Mouse (Mus musculus) neural tube, embryonic 15.5 days (tissue): ENCODE data around the gene 9630041A04Rik. TPM values are rescaled to one million over a fixed set of nuclear protein-coding genes. Genes with fewer than 3 reads are reported as not detected.

ENCODE experiments used
- ATAC-seq: fragments of 200-750 bp; cut with Nextera tagmentation; 2 replicates; pipeline ENCODE4 v1.8.0; 2017; ENCODE audit warnings: mild to moderate bottlenecking, moderate TSS enrichment, moderate library complexity; ENCODE audit not compliant: low FRiP score
- H3K27ac ChIP-seq: fragments of 300-500 bp; sonication (generic); replicated peaks from 2 replicates; pipeline ENCODE4 v1.5.1; 2015; ENCODE audit warnings: mild to moderate bottlenecking, inconsistent platforms
- H3K27me3 ChIP-seq: fragments of 300-500 bp; sonication (generic); replicated peaks from 2 replicates; pipeline ENCODE4 v1.6.1; 2015; ENCODE audit warnings: inconsistent platforms
- H3K36me3 ChIP-seq: fragments of 300-500 bp; sonication (generic); 2 replicates; pipeline ENCODE4 v1.6.1; 2015; ENCODE audit warnings: inconsistent platforms
- H3K4me1 ChIP-seq: fragments of 300-500 bp; sonication (generic); 2 replicates; pipeline ENCODE4 v1.6.1; 2015; ENCODE audit warnings: inconsistent platforms
- H3K4me2 ChIP-seq: fragments of 300-500 bp; sonication (generic); 2 replicates; pipeline ENCODE4 v1.6.1; 2015; ENCODE audit warnings: inconsistent platforms, mild to moderate bottlenecking, moderate library complexity
- H3K4me3 ChIP-seq: fragments of 300-500 bp; sonication (generic); replicated peaks from 2 replicates; pipeline ENCODE4 v1.5.1; 2015; ENCODE audit warnings: mild to moderate bottlenecking, inconsistent platforms
- H3K9ac ChIP-seq: fragments of 300-500 bp; sonication (generic); replicated peaks from 2 replicates; pipeline ENCODE4 v1.6.1; 2015; ENCODE audit warnings: mild to moderate bottlenecking, inconsistent platforms
- H3K9me3 ChIP-seq: fragments of 300-500 bp; sonication (generic); replicated peaks from 2 replicates; pipeline ENCODE4 v1.6.1; 2016; ENCODE audit warnings: inconsistent platforms
- WGBS: fragments of 180-500 bp; shearing (Covaris S2); methylation state at CpG from one replicate; pipeline ENCODE4 v1.1.7; 2015; ENCODE audit warnings: mixed read lengths; 5-methylcytosine and 5-hydroxymethylcytosine counted together
- polyA plus RNA-seq: library from polyadenylated mRNA; unstranded; fragments of >200 nt; fragmentation: Nextera tagmentation; extraction: Ambion mirVana; gene quantifications from 2 replicates; pipeline ENCODE4 v1.2.1, GENCODE M21; 2015

The 9630041A04Rik gene
- polyA plus RNA-seq, 1 experiment from 2014 or later, result 0.60 TPM

DNA sequence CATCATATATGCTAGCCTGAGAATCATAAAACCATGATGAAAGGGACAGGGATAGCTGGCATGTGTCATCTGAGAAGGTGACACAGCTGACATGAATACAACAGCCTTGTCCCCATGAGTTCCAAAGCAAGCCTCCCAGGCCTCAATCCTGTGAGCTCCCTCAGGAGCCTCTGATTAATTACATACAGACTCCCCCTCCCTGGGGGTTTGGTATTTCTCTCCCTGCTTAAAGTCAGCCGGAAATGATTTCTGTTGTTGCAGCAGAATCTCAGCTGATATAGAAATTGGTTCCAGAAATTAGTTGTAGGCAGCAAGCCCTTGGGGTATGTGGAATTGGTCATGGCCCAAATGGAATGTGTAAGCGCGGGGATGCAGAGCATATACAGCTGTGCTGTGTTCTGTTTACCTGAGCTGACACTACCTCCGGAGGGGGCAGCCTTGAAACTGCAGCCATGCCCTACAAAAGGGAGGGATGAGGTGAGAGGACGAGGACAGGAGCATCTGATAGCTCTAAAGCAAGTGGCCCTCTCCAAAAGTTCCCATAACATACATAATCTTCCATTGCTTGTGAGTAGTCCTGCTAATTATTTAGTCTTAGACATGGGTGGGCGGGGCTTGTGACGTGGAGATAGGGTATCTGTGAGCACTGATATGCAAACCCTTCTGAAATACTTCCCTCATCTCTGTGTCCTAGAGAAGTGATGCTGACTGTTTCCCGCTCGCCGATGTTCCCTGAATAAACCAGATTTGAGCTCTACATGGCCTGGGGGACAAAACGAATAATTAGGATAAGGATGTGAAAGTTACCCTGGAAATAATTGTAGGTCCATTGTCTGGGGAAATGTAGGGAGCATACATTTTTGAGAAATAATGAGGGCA is 15.7 kb downstream of the 9630041A04Rik start:
- Histone ChIP-seq H3K36me3 (no peaks in the 10 kb centered on the region), H3K4me2 (no peak overlapping the region), H3K4me3 (no peak overlapping the region), H3K27ac (no peak overlapping the region), H3K27me3 (no peaks in the 10 kb centered on the region), H3K9ac (no peak overlapping the region), H3K9me3 (no peaks in the 10 kb centered on the region), H3K4me1 (no peaks in the 10 kb centered on the region)
- ATAC-seq, result no peak
- 75% methylated on average over 11 of the region's 11 CpGs for WGBS

DNA sequence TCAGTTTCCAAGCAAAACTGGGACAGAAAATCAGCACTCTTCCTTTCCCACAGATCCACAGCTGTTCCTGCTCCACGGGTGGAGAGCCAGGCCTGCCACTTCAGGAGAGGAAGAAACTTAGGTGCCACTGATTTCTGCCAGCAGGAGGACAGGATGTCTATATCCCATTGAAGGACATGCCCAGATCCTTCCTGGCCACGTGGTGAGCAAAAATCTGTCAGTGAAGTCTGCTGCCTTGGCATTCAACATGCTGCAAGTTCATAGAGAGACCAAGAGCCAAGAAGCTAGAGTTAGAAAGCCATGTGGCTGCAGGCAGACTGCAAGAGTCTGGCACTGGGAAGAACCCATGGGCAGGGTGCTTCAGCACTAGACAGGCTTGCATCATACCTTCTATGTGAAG is 21.7 kb downstream of the 9630041A04Rik start:
- no peak overlapping the region for H3K4me3 ChIP-seq
- H3K9ac ChIP-seq, result no peak overlapping the region
- 64% methylated on average over 2 of the region's 2 CpGs for WGBS
- no peaks in the 10 kb centered on the region for H3K27me3 ChIP-seq
- H3K4me2 ChIP-seq, result no peak overlapping the region
- H3K36me3 ChIP-seq, result no peaks in the 10 kb centered on the region
- no peak overlapping the region for H3K27ac ChIP-seq
- no peaks in the 10 kb centered on the region for H3K9me3 ChIP-seq
- H3K4me1 ChIP-seq, result no peaks in the 10 kb centered on the region
- no peak for ATAC-seq

DNA sequence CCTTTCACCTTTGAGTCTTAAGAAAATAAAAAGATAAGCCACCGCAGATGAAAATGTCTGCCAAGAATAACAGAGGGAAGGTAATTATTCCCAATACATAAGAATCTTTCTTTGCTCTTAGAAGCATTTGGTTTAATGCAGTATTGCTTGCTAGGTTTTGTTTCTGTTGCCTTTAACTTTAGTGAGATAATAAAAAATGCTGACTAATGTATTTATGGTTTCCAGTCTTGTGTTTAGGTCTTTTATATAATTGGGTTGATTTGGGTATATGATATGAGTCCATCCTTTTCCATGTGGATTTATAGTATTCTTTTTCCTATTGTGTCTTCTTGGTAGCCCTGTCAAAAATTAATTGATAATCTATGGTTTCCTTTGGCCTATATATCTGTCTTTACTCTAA is 36.2 kb downstream of the 9630041A04Rik start:
- no peaks in the 10 kb centered on the region for H3K36me3 ChIP-seq
- ATAC-seq, result no peak
- no peaks in the 10 kb centered on the region for H3K9me3 ChIP-seq
- no peaks in the 10 kb centered on the region for H3K4me1 ChIP-seq
- no peak overlapping the region for H3K4me3 ChIP-seq
- H3K27ac ChIP-seq, result no peak overlapping the region
- no peaks in the 10 kb centered on the region for H3K27me3 ChIP-seq
- no peak overlapping the region for H3K4me2 ChIP-seq
- H3K9ac ChIP-seq, result no peak overlapping the region
- WGBS, result 96% methylated on average over 1 of the region's 1 CpGs

DNA sequence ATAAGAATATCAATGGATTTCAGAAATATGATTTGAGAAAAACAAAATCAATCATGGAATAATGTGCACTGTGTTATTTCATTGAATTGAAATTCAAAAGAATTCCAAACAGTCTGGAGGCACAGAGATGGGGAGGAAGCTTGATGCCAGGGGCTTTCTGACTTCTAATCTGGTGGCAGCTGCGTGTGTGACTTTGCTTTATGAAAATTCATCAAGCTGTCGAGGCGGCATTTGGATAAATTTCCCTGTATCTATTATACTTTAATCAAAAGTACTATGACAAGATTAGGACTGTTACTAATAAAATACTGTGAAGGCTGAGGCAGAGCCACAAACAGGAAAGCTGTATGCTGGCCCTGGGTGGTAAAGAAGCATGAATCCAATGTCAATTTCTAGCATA is 41.8 kb downstream of the 9630041A04Rik start:
- no peak overlapping the region for H3K4me3 ChIP-seq
- no peak overlapping the region for H3K27ac ChIP-seq
- no peak overlapping the region for H3K9ac ChIP-seq
- no peaks in the 10 kb centered on the region for H3K27me3 ChIP-seq
- H3K4me2 ChIP-seq, result no peak overlapping the region
- no peaks in the 10 kb centered on the region for H3K36me3 ChIP-seq
- ATAC-seq, result no peak
- 75% methylated on average over 3 of the region's 3 CpGs for WGBS
- H3K4me1 ChIP-seq, result peaks cover 3% of the 10 kb centered on the region; the same call in 1 of the 2 replicates
- no peaks in the 10 kb centered on the region for H3K9me3 ChIP-seq

DNA sequence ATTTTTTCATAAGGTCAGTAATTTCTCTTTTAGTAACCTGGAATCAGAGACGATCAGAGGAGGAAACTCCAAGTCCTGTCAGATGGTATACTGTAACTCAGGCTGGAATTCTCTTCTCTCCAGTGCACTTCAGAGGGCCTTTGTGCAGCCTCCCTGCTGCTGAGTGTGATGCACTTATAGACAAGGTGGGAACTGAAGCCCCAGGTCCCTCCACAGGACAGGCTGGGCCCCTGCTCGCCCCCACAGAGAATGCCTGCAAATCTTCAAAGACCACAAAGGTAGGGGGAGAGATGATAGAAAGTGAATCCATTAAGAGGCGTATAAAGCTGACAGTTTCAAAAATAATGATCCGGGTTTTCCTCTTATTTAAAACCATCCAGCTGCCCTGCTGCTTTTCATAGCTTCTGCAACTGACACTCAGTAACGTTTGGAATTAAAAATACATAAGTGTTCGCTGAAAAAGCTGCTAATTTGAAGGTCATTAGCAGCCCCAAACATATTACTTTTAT is 46.2 kb downstream of the 9630041A04Rik start:
- Histone ChIP-seq H3K4me2 (no peak overlapping the region), H3K27ac (no peak overlapping the region), H3K27me3 (no peaks in the 10 kb centered on the region), H3K9me3 (no peaks in the 10 kb centered on the region), H3K4me1 (peaks cover 14% of the 10 kb centered on the region), H3K9ac (no peak overlapping the region), H3K36me3 (no peaks in the 10 kb centered on the region), H3K4me3 (no peak overlapping the region)
- no peak for ATAC-seq
- WGBS, result 45% methylated on average over 6 of the region's 6 CpGs

DNA sequence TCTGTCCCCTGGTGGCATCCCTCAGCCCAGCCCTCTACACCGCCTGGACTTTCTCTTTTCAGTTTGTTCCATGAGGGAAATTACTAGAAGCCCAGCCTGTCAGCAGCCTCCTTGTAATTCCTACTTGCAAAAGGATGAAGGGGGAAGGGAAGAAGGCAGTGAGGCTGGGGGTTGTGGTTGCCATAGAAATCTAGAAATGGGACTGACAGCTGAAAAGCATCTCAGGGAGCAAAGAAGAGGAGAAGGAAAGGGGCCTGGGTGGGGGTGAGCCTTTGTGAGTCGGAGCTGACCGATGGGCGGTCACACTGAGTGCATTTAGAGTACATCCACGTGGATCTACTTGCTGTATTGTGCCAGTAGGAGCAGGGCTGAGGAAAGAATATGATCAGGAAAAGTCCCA is 47.2 kb downstream of the 9630041A04Rik start:
- WGBS, result 15% methylated on average over 5 of the region's 5 CpGs
- Histone ChIP-seq H3K4me2 (no peak overlapping the region), H3K36me3 (no peaks in the 10 kb centered on the region), H3K27me3 (no peaks in the 10 kb centered on the region), H3K9ac (no peak overlapping the region), H3K4me3 (no peak overlapping the region), H3K27ac (no peak overlapping the region), H3K4me1 (peaks cover 14% of the 10 kb centered on the region), H3K9me3 (no peaks in the 10 kb centered on the region)
- ATAC-seq, result peak; percentile 47; the same call in 1 of the 2 replicates

DNA sequence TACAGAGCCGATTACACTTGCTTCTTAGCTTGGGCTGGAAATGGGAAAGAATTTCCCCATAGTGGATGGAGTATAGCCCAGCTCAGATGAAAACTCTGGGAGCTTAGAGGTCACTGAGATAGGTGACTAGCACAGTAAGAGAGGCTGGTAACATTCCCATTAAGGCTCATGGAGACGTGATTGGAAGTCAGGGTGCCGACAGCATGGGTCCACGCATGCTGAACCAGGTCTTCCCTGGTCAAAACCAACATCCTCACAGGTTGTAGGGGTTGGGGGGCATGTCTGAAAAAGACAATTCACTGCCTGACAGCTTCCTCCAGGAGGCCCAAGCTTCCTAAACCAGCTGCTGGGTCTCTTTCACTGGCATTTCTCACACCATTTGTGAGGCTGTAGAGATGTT is 47.9 kb downstream of the 9630041A04Rik start:
- 80% methylated on average over 4 of the region's 4 CpGs for WGBS

DNA sequence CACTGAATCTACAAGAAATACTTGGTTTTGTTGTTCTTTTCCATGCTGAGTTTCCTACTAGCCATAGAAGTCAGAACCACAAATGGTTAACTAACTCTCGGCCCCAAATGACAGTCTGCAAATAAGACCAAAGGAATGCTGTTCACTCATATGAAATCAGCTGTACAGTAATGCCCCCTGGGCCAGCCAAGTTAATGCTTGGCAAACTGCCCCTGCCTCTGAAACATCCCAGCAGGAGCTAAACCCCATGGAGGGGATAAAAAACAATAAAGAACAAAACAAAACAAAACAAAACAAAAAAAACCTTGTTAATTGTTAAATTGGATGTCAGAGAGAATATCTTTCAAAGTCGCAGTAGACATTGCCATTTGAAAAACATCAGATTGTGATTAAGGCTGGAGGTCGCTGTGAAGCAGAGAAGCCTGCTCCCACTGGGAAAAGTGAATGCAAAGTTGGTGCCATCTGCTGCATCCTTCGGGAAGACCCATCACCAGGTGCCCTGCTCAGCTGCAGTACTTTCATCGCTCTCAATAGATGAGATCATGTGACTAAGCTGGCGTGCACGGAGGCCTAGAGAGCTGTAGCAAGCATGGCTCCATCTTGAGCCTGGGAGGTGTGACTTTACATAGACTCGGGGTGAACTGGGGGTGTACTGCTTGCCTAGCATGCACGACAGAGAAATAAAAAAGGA is 49.7 kb downstream of the 9630041A04Rik start:
- Histone ChIP-seq H3K9me3 (no peaks in the 10 kb centered on the region), H3K4me3 (no peak overlapping the region), H3K36me3 (no peaks in the 10 kb centered on the region), H3K4me1 (peaks cover 14% of the 10 kb centered on the region), H3K27ac (no peak overlapping the region), H3K9ac (no peak overlapping the region), H3K27me3 (no peaks in the 10 kb centered on the region), H3K4me2 (no peak overlapping the region)
- ATAC-seq, result no peak
- WGBS, result 30% methylated on average over 9 of the region's 9 CpGs

More for the DNA sequence above, 47.9 kb downstream of the 9630041A04Rik start:
- ATAC-seq, result no peak
- H3K9me3 ChIP-seq, result no peaks in the 10 kb centered on the region
- H3K4me3 ChIP-seq, result no peak overlapping the region
- H3K4me2 ChIP-seq, result no peak overlapping the region
- H3K27me3 ChIP-seq, result no peaks in the 10 kb centered on the region
- peaks cover 14% of the 10 kb centered on the region for H3K4me1 ChIP-seq
- H3K9ac ChIP-seq, result no peak overlapping the region
- H3K36me3 ChIP-seq, result no peaks in the 10 kb centered on the region
- no peak overlapping the region for H3K27ac ChIP-seq

DNA sequence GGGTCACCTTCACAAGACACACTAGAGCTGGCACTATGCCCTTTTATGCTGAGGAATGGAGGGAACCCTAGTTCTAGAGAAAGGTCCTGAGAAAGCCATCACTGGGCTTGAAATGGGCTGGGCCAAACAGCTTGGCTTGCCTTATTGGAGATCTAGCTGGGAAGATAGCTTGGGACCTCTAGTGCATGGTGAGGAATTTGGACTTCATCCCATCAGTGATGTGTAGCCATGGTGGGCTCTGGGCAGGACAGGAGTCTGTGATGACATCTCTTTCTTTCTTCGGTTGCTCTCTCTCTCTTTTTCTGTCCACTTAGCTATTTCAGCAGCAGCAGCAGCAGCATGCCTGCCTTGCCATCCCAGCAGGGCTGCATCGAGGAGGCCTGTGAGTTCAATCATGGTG is 53.4 kb downstream of the 9630041A04Rik start:
- H3K27me3 ChIP-seq, result no peaks in the 10 kb centered on the region
- H3K4me3 ChIP-seq, result no peak overlapping the region
- no peak overlapping the region for H3K27ac ChIP-seq
- H3K4me2 ChIP-seq, result no peak overlapping the region
- 81% methylated on average over 2 of the region's 2 CpGs for WGBS
- H3K4me1 ChIP-seq, result peaks cover 3% of the 10 kb centered on the region
- H3K9me3 ChIP-seq, result no peaks in the 10 kb centered on the region
- no peak overlapping the region for H3K9ac ChIP-seq
- ATAC-seq, result no peak
- no peaks in the 10 kb centered on the region for H3K36me3 ChIP-seq

DNA sequence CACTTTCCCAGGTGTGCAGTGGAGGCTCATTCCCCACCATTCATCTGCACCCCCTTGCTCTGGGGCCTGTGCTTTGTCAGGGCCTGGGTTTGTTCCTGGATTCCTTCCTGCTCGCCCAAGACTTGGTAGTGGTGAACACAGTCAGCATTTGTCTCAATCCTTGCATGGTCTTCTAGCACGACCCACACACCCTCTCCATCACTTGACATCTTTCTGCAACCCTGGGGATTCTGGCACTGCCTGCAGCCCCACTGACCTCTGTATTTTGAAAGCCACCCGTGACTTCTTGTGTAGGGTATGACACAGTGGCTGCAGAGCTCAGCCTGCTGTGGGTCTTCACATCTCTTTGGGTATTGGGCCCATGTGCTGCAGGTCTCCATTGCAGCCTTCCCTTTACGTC is 57.1 kb downstream of the 9630041A04Rik start:
- no peaks in the 10 kb centered on the region for H3K9me3 ChIP-seq
- no peak for ATAC-seq
- no peak overlapping the region for H3K4me3 ChIP-seq
- H3K9ac ChIP-seq, result no peak overlapping the region
- H3K27ac ChIP-seq, result no peak overlapping the region
- H3K4me1 ChIP-seq, result no peaks in the 10 kb centered on the region
- no peak overlapping the region for H3K4me2 ChIP-seq
- no peaks in the 10 kb centered on the region for H3K27me3 ChIP-seq
- no peaks in the 10 kb centered on the region for H3K36me3 ChIP-seq
- WGBS, result 88% methylated on average over 4 of the region's 4 CpGs

DNA sequence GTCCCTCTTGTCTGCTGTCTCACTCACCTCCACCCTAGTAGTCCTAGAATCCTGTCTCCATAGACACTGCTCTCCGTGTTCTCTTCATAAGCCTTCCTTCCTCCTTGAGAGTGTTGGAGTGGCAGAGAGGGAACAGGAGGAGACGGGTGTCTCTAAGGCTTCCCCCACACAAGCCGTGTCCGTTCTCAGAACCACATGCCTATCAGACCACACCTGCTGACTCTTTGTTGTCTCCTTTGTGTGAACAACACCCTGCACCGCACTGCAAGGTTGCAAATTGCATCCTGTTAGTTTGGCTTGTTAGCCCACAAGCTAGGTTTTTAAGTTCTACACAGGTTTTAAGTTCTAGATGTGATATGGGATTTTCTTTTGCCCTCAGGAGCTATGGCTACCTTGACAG is 57.7 kb downstream of the 9630041A04Rik start:
- ATAC-seq, result no peak
- WGBS, result 84% methylated on average over 5 of the region's 5 CpGs
- no peak overlapping the region for H3K4me2 ChIP-seq

DNA sequence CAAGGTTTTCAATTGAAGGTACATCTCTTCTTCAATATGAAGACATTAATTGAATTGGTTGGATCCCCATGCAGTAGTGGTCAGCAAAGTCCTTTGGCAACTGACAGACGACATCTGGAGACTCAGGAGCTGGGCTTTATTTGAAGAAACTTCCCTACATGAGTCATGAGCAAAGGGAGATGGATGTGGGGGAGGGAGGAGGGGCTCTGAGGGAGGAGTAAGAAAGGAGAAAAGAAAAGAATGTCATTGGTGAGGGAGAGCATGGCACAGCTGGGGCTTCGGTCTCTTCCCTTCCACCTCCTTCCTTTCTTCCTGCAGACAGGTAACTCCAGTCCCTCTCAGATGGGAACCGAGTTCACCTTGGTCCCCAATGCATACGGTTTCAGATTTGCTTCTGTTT is 61.2 kb downstream of the 9630041A04Rik start:
- H3K9me3 ChIP-seq, result no peaks in the 10 kb centered on the region
- H3K4me2 ChIP-seq, result no peak overlapping the region
- H3K27ac ChIP-seq, result no peak overlapping the region
- no peak overlapping the region for H3K4me3 ChIP-seq
- H3K36me3 ChIP-seq, result no peaks in the 10 kb centered on the region
- H3K4me1 ChIP-seq, result no peaks in the 10 kb centered on the region
- H3K9ac ChIP-seq, result no peak overlapping the region
- WGBS, result 76% methylated on average over 4 of the region's 4 CpGs
- no peak for ATAC-seq
- H3K27me3 ChIP-seq, result no peaks in the 10 kb centered on the region

More for the DNA sequence above, 57.7 kb downstream of the 9630041A04Rik start:
- H3K4me1 ChIP-seq, result no peaks in the 10 kb centered on the region
- no peak overlapping the region for H3K9ac ChIP-seq
- no peaks in the 10 kb centered on the region for H3K36me3 ChIP-seq
- no peaks in the 10 kb centered on the region for H3K9me3 ChIP-seq
- H3K27ac ChIP-seq, result no peak overlapping the region
- no peak overlapping the region for H3K4me3 ChIP-seq
- H3K27me3 ChIP-seq, result no peaks in the 10 kb centered on the region
